Mouse (Mus musculus): ENCODE results near the gene Fank1. TPM values are rescaled to one million over a fixed set of nuclear protein-coding genes. Genes with fewer than 3 reads are reported as not detected.
A peak's percentile ranks its signal among the peaks of the same experiment; 100 is the strongest.

Fank1 gene
- total RNA-seq, 2 experiments from 2014 or later = not detected

- intact Hi-C loops (cut with DNase I) = no loop called here
- no peak for DNase-seq
Measured at GRCm38 (mm10) chr7:133765240-133765848, 11.3 kb upstream of the Fank1 start.

- DNase-seq = peak; percentile 82 to 84
- intact Hi-C loops (cut with DNase I) = no loop called here
Measured at GRCm38 (mm10) chr7:133765849-133766243, 10.8 kb upstream of the Fank1 start.

- intact Hi-C loops (cut with DNase I) = no loop called here
Measured at GRCm38 (mm10) chr7:133768027-133768426, 8.6 kb upstream of the Fank1 start.

GRCm38 (mm10) chr7:133768517-133768916 is 8.1 kb upstream of the Fank1 start:
- no peak for DNase-seq
- intact Hi-C loops (cut with DNase I) = no loop called here

More at GRCm38 (mm10) chr7:133768027-133768426, 8.6 kb upstream of the Fank1 start:
- no peak for DNase-seq

GRCm38 (mm10) chr7:133775179-133775578 is 1.5 kb upstream of the Fank1 start:
- no peak for DNase-seq
- intact Hi-C loops (cut with DNase I) = no loop called here

- peak in 1 of 2 experiments; percentile 59 for DNase-seq
- intact Hi-C loops (cut with DNase I) = loop anchor here (2.0 kb wide), 1 partner anchor 67 kb away; the partner anchor contains the start of gene Bccip
Measured at GRCm38 (mm10) chr7:133775796-133776625, 650 bp upstream of the Fank1 start.

GRCm38 (mm10) chr7:133781583-133781982 is 4.9 kb downstream of the Fank1 start:
- no peak for DNase-seq
- intact Hi-C loops (cut with DNase I) = loop anchor here (5.0 kb wide), 1 partner anchor 99 kb away; the partner anchor contains the start of gene Mmp21

GRCm38 (mm10) chr7:133781991-133782390 is 5.3 kb downstream of the Fank1 start:
- intact Hi-C loops (cut with DNase I) = loop anchor here (5.0 kb wide), 1 partner anchor 100 kb away; the partner anchor contains the start of gene Mmp21

GRCm38 (mm10) chr7:133782717-133783435 is 6.2 kb downstream of the Fank1 start, which contains the start of gene Dhx32:
Gene Dhx32 (minus strand): TSS chr7:133782726.
- intact Hi-C loops (cut with DNase I) = loop anchor here (1.0 to 5.0 kb wide), 2 partner anchors 76 to 101 kb away; partner anchors contain the start of gene Mmp21
- DNase-seq = peak; percentile 76 to 86

More at GRCm38 (mm10) chr7:133781991-133782390, 5.3 kb downstream of the Fank1 start:
- DNase-seq = no peak

GRCm38 (mm10) chr7:133787571-133787970 is 10.9 kb downstream of the Fank1 start:
- intact Hi-C loops (cut with DNase I) = no loop called here
- DNase-seq = no peak

GRCm38 (mm10) chr7:133788147-133788546 is 11.5 kb downstream of the Fank1 start:
- DNase-seq = no peak
- intact Hi-C loops (cut with DNase I) = no loop called here

GRCm38 (mm10) chr7:133790171-133790570 is 13.5 kb downstream of the Fank1 start:
- intact Hi-C loops (cut with DNase I) = no loop called here
- DNase-seq = no peak

GRCm38 (mm10) chr7:133790608-133791229 is 14.1 kb downstream of the Fank1 start:
- intact Hi-C loops (cut with DNase I) = no loop called here
- DNase-seq = no peak

GRCm38 (mm10) chr7:133792771-133793170 is 16.1 kb downstream of the Fank1 start:
- DNase-seq = no peak
- intact Hi-C loops (cut with DNase I) = no loop called here

- DNase-seq = peak; percentile 47 to 56
- intact Hi-C loops (cut with DNase I) = no loop called here
Measured at GRCm38 (mm10) chr7:133793248-133794131, 16.8 kb downstream of the Fank1 start.

- no peak for DNase-seq
- intact Hi-C loops (cut with DNase I) = no loop called here
Measured at GRCm38 (mm10) chr7:133794720-133795119, 18.1 kb downstream of the Fank1 start.

GRCm38 (mm10) chr7:133799928-133800327 is 23.3 kb downstream of the Fank1 start:
- no peak for DNase-seq
- intact Hi-C loops (cut with DNase I) = loop anchor here (10.0 kb wide), 1 partner anchor 1685 kb away; no protein-coding TSS in a partner anchor

GRCm38 (mm10) chr7:133801823-133802222 is 25.2 kb downstream of the Fank1 start:
- no peak for DNase-seq
- intact Hi-C loops (cut with DNase I) = loop anchor here (10.0 kb wide), 1 partner anchor 1683 kb away; no protein-coding TSS in a partner anchor

- intact Hi-C loops (cut with DNase I) = loop anchor here (5.0 to 10.0 kb wide), 2 partner anchors 542 to 1679 kb away; no protein-coding TSS in a partner anchor
- peak; percentile 64 to 78 for DNase-seq
Measured at GRCm38 (mm10) chr7:133805614-133806175, 29.0 kb downstream of the Fank1 start.
